In genomic region chr3:138095718-138096117, GRCm38 (mm10) we compare ENCODE assay signal across 10 mouse cellular contexts. TPM values are rescaled to one million over a fixed set of nuclear protein-coding genes. Genes with fewer than 3 reads are reported as not detected.
A peak's percentile ranks its signal among the peaks of the same experiment; 100 is the strongest.
DNase-seq lines count a peak whose midpoint lies in the region; ATAC-seq lines count a peak whose summit lies in the region.
"Had no signal": no experiment of that assay in that cellular context is flagged by ENCODE, and none has a peak within 500 bp of the region (broad histone marks: within the 10 kb centered on the region; RNA-seq: fewer than 3 reads in every experiment).

No protein-coding gene starts in this region.

- no peak overlapping the region for H3K27ac ChIP-seq in kidney, embryonic 15.5 days
- H3K27ac ChIP-seq in forebrain, embryonic 16.5 days (ENCODE audit: low read length), result peak overlapping the region; percentile 11; the same call in 1 of the 2 replicates
- H3K27ac ChIP-seq: macrophage had no signal

- H3K36me3 ChIP-seq in kidney, embryonic 15.5 days, result no peaks in the 10 kb centered on the region
- no peaks in the 10 kb centered on the region for H3K36me3 ChIP-seq in forebrain, embryonic 16.5 days (ENCODE audit: control insufficient read depth, insufficient read depth)

- WGBS in kidney, embryonic 15.5 days, result 63% methylated on average over 10 of the region's 10 CpGs
- WGBS in forebrain, embryonic 16.5 days, result 33% methylated on average over 10 of the region's 10 CpGs

- H3K27me3 ChIP-seq in kidney, embryonic 15.5 days, result no peaks in the 10 kb centered on the region
- H3K27me3 ChIP-seq in forebrain, embryonic 16.5 days (replicated peaks; ENCODE audit: control insufficient read depth, insufficient read depth, low read length), result no peaks in the 10 kb centered on the region

- DNase-seq in cerebellum, postnatal 14 days, result peak; percentile 47 to 48
- DNase-seq in cerebellum, adult 9-10 months, result no peak
- DNase-seq in kidney, adult 18-20 months, result no peak
- DNase-seq in 3T3-L1 (ENCODE audit: low read depth, low spot score), result peak; percentile 43
- no peak for DNase-seq in frontal cortex, postnatal 10 days (ENCODE audit: low spot score in 2 of 2)

- 0 out of 2 replicates have a peak, but pooled peaks cover 3% of the 10 kb centered on the region for H3K4me1 ChIP-seq in kidney, embryonic 15.5 days
- H3K4me1 ChIP-seq in forebrain, embryonic 16.5 days (replicated peaks; ENCODE audit: control insufficient read depth, insufficient read depth, low read length), result peaks cover 11% of the 10 kb centered on the region

- H3K9ac ChIP-seq in kidney, embryonic 15.5 days, result no peak overlapping the region
- no peak overlapping the region for H3K9ac ChIP-seq in forebrain, embryonic 16.5 days (replicated peaks; ENCODE audit: low read depth, low read length)

- no peak overlapping the region for H3K4me3 ChIP-seq in kidney, embryonic 15.5 days (replicated peaks)
- H3K4me3 ChIP-seq in forebrain, embryonic 16.5 days (replicated peaks; ENCODE audit: low read length), result no peak overlapping the region

- no peaks in the 10 kb centered on the region for H3K9me3 ChIP-seq in kidney, embryonic 15.5 days (replicated peaks)
- no peaks in the 10 kb centered on the region for H3K9me3 ChIP-seq in forebrain, embryonic 16.5 days (ENCODE audit: control insufficient read depth, low read length)

- H3K4me2 ChIP-seq in kidney, embryonic 15.5 days, result no peak overlapping the region
- H3K4me2 ChIP-seq in forebrain, embryonic 16.5 days (ENCODE audit: low read length), result peak overlapping the region; percentile 15; the same call in 1 of the 2 replicates

- ATAC-seq in kidney, embryonic 15.5 days (replicated peaks; ENCODE audit: low FRiP score), result peak; percentile 74
- ATAC-seq in forebrain, embryonic 16.5 days, result peak; percentile 69
- ATAC-seq in megakaryocyte-erythroid progenitor cell, adult 5-6 weeks (replicated peaks; ENCODE audit: low FRiP score, low TSS enrichment, poor library complexity, severe bottlenecking), result no peak

RNA-seq across cellular contexts. Expression of gene Gm5105, which starts 28.5 kb away (rescaled TPM):
- 0.36 TPM in 1 of 2 replicates, not detected in the other for polyA plus RNA-seq in kidney, embryonic 15.5 days (2015; fragmentation: Nextera tagmentation; extraction: Ambion mirVana)
- 0.14 TPM in 1 of 2 replicates, not detected in the other for polyA plus RNA-seq in forebrain, embryonic 16.5 days (2015; fragmentation: Nextera tagmentation; extraction: Ambion mirVana)
- not detected in 2 replicates for total RNA-seq in megakaryocyte-erythroid progenitor cell, adult 5-6 weeks (2014; fragmentation: Nextera tagmentation)
- total RNA-seq in megakaryocyte-erythroid progenitor cell, adult 5-6 weeks (2017), result not detected in 2 replicates
- total RNA-seq: granulocyte monocyte progenitor cell, adult 5-6 weeks had no signal
- polyA plus RNA-seq: macrophage had no signal

RNA-seq across cellular contexts. Expression of gene 1110002E22Rik, which starts 30.9 kb away (rescaled TPM):
- polyA plus RNA-seq in kidney, embryonic 15.5 days (2015; fragmentation: Nextera tagmentation; extraction: Ambion mirVana), result 0.74 and 0.78 TPM in 2 replicates
- 0.24 and 0.32 TPM in 2 replicates for polyA plus RNA-seq in forebrain, embryonic 16.5 days (2015; fragmentation: Nextera tagmentation; extraction: Ambion mirVana)
- total RNA-seq in megakaryocyte-erythroid progenitor cell, adult 5-6 weeks (2014; fragmentation: Nextera tagmentation), result not detected in 2 replicates
- not detected in 2 replicates for total RNA-seq in megakaryocyte-erythroid progenitor cell, adult 5-6 weeks (2017)
- total RNA-seq: granulocyte monocyte progenitor cell, adult 5-6 weeks had no signal
- polyA plus RNA-seq: macrophage had no signal

RNA-seq across cellular contexts. Expression of gene Trmt10a, which starts 47.5 kb away (rescaled TPM):
- polyA plus RNA-seq in kidney, embryonic 15.5 days (2015; fragmentation: Nextera tagmentation; extraction: Ambion mirVana), result 14.0 and 14.2 TPM in 2 replicates
- 7.2 and 7.3 TPM in 2 replicates for polyA plus RNA-seq in forebrain, embryonic 16.5 days (2015; fragmentation: Nextera tagmentation; extraction: Ambion mirVana)
- total RNA-seq in megakaryocyte-erythroid progenitor cell, adult 5-6 weeks (2014; fragmentation: Nextera tagmentation), result 4.4 and 7.3 TPM in 2 replicates
- 8.5 and 30.6 TPM in 2 replicates for total RNA-seq in megakaryocyte-erythroid progenitor cell, adult 5-6 weeks (2017)

RNA-seq across cellular contexts. Expression of gene Mttp, which starts 49.0 kb away (rescaled TPM):
- polyA plus RNA-seq in kidney, embryonic 15.5 days (2015; fragmentation: Nextera tagmentation; extraction: Ambion mirVana), result 8.4 and 9.6 TPM in 2 replicates
- 8.2 and 8.7 TPM in 2 replicates for polyA plus RNA-seq in forebrain, embryonic 16.5 days (2015; fragmentation: Nextera tagmentation; extraction: Ambion mirVana)
- 1.2 and 3.3 TPM in 2 replicates for total RNA-seq in megakaryocyte-erythroid progenitor cell, adult 5-6 weeks (2014; fragmentation: Nextera tagmentation)
- total RNA-seq in megakaryocyte-erythroid progenitor cell, adult 5-6 weeks (2017), result 2.7 and 3.4 TPM in 2 replicates

Comparison
In these comparisons a context has a peak if more than half of its experiments do, and no peak if none do; other contexts are left out.
1. DNase-seq: peak in cerebellum, postnatal 14 days (2 of 2) and 3T3-L1 (single experiment); none in cerebellum, adult 9-10 months (single experiment), kidney, adult 18-20 months (single experiment) and frontal cortex, postnatal 10 days (0 of 2).